Mouse (Mus musculus) liver, adult 2 months (tissue): ENCODE data around the gene Pear1. TPM values are rescaled to one million over a fixed set of nuclear protein-coding genes. Genes with fewer than 3 reads are reported as not detected.

Experiments used
- DNase-seq: peaks from one replicate; pipeline ENCODE4 v3.0.0-alpha.2; 2011; ENCODE audit warnings: low read depth, low spot score; ENCODE audit errors: extremely low read depth
- H3K27ac ChIP-seq: fragments of 200-500 bp; replicated peaks from 2 replicates; pipeline ENCODE4 v1.5.1; 2012; ENCODE audit warnings: low read depth, mild to moderate bottlenecking, control low read depth, inconsistent platforms, low read length; ENCODE audit not compliant: insufficient read depth
- H3K27me3 ChIP-seq: fragments of 200-500 bp; 2 replicates; pipeline ENCODE4 v1.6.1; 2012; ENCODE audit warnings: mild to moderate bottlenecking, moderate library complexity, low read length, inconsistent platforms; ENCODE audit not compliant: control insufficient read depth, insufficient read depth
- H3K36me3 ChIP-seq: fragments of 200-500 bp; 2 replicates; pipeline ENCODE4 v1.6.1; 2012; ENCODE audit warnings: low read length, inconsistent platforms; ENCODE audit not compliant: control insufficient read depth, insufficient read depth
- H3K4me1 ChIP-seq: fragments of 200-500 bp; 2 replicates; pipeline ENCODE4 v1.6.1; 2011; ENCODE audit warnings: low read length; ENCODE audit not compliant: control insufficient read depth, insufficient read depth
- H3K4me3 ChIP-seq: fragments of 200-500 bp; 2 replicates; pipeline ENCODE4 v1.5.1; 2011; ENCODE audit warnings: low read depth, mild to moderate bottlenecking, control low read depth, low read length, moderate library complexity; ENCODE audit not compliant: insufficient read depth
- H3K79me2 ChIP-seq: fragments of 200-500 bp; 2 replicates; pipeline ENCODE4 v1.6.1; 2012; ENCODE audit warnings: inconsistent platforms, mild to moderate bottlenecking, low read length, moderate library complexity; ENCODE audit not compliant: control insufficient read depth, insufficient read depth
- H3K9ac ChIP-seq: fragments of 200-500 bp; 2 replicates; pipeline ENCODE4 v1.6.1; 2012; ENCODE audit warnings: low read depth, mild to moderate bottlenecking, control low read depth, inconsistent platforms, low read length
- CTCF ChIP-seq: fragments of 200-500 bp; IDR thresholded peaks from 2 replicates; pipeline ENCODE4 v1.5.1; 2011; ENCODE audit warnings: low read depth, low read length, control low read depth
- POLR2A ChIP-seq: fragments of 200-500 bp; IDR thresholded peaks from 2 replicates; pipeline ENCODE4 v1.6.1; 2011; ENCODE audit warnings: low read length, control low read depth; ENCODE audit not compliant: insufficient read depth; ENCODE audit errors: extremely low read depth
- whole genome bisulfite sequencing: fragments of 180-500 bp; shearing (Covaris S2); methylation state at CpG from one replicate; pipeline ENCODE4 v1.1.7; 2018; 5-methylcytosine and 5-hydroxymethylcytosine counted together
- polyA plus RNA-seq: library from polyadenylated mRNA; depleted of rRNA; stranded (reverse); fragments of >200 nt; gene quantifications from 2 replicates; pipeline ENCODE4 v1.2.3, GENCODE M21; 2012
- total RNA-seq: library from RNA; depleted of rRNA; stranded (reverse); fragments of >200 nt; gene quantifications from 2 replicates; pipeline ENCODE4 v1.2.3, GENCODE M21; 2014

The Pear1 gene
- total and polyA plus RNA-seq, 2 experiments: 2.3 to 12.7 TPM

DNA sequence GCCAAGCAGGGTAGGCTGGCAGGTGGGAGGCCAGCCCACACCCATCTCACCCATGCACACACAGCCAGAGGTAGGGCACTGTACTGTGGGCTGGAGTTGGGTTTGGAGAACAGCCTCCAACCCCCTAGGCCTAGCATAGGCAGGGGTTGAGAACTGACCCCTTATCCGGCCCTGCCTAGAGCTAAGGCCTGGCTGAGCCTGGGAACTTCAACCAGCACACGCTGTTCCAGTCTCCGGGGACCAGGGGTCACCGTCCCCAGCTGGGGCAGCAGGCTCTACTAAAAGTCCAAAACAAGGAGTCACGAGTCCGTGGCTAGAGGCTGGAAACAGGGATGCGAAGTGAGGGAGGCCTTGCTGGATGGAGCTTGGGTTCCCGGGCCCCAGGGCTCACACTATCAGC, 56.3 kb downstream of the Pear1 start:
- TF ChIP-seq CTCF (no peak), POLR2A (no peak)
- peak; percentile 24 for DNase-seq
- Histone ChIP-seq H3K4me3 (peak overlapping the region; percentile 64), H3K27ac (peak overlapping the region; percentile 81), H3K9ac (peak overlapping the region; percentile 47), H3K36me3 (no peaks in the 10 kb centered on the region), H3K4me1 (peaks cover 4% of the 10 kb centered on the region), H3K27me3 (no peaks in the 10 kb centered on the region), H3K79me2 (0 out of 2 replicates have a peak, but pooled peaks cover 4% of the 10 kb centered on the region)
- WGBS: 73% methylated on average over 8 of the region's 8 CpGs

DNA sequence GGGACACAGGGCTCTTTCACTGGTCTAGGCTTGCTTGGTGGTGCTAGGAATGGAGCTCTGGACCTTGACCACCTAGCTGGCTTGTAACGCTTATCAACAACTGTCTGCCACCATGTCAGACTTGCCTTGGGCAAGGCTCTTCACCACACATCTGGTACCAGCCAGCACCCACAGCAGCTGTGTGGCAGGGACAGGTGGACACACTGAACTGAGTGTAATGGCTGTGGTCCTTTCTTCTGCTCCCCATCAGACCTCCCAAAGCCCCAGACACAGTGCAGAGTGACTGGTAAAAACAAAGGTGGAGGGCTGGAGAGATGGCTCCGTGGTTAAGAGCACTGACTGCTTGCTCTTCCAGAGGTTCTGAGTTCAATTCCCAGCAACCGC, 57.8 kb downstream of the Pear1 start:
- Histone ChIP-seq H3K4me3 (no peak overlapping the region), H3K36me3 (no peaks in the 10 kb centered on the region), H3K4me1 (peaks cover 4% of the 10 kb centered on the region), H3K27me3 (no peaks in the 10 kb centered on the region), H3K79me2 (0 out of 2 replicates have a peak, but pooled peaks cover 4% of the 10 kb centered on the region), H3K27ac (peak overlapping the region; percentile 46; the same call in 1 of the 2 replicates), H3K9ac (peak overlapping the region; percentile 14; the same call in 1 of the 2 replicates)
- WGBS: 73% methylated on average over 3 of the region's 3 CpGs
- no peak for DNase-seq
- TF ChIP-seq POLR2A (no peak), CTCF (no peak)

DNA sequence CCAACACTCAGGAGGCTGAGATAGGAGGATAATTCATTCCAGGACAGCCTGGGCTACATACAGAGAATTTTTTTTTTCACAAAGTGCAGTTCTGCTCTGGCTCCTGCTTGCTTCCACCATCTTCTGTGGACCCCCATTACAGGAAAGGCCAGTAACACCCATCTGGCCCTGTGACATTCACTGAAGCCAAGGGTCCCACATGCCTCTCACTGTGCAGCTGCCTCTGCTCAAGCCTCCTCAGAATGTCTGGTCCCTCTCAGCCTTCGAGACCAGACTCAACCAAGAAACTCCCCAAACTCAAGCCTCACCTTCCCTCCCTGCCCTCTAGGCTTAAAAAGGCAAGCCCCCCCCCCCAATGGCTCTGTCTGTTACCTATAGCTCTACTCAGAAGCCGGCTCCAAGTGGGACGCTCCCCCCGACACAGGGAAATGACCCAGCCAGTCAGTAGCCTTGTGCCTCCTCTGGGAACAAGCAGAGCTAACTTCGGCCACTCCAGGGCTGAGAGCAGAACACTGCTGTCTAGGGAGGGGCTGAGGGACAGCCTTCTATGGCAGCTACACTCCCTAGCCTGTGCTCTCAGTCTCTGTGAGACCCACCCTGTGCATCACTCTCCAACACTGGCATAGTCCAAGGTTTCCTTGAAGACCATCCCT, 58.3 kb downstream of the Pear1 start:
- WGBS: 64% methylated on average over 5 of the region's 5 CpGs
- no peak overlapping the region for H3K4me3 ChIP-seq
- H3K36me3 ChIP-seq: no peaks in the 10 kb centered on the region
- no peaks in the 10 kb centered on the region for H3K27me3 ChIP-seq
- no peak for TF ChIP-seq POLR2A
- TF ChIP-seq CTCF: no peak
- DNase-seq: no peak
- peaks cover under 1% of the 10 kb centered on the region; the same call in 1 of the 2 replicates for H3K4me1 ChIP-seq
- H3K9ac ChIP-seq: peak overlapping the region; percentile 14
- H3K79me2 ChIP-seq: 0 out of 2 replicates have a peak, but pooled peaks cover 4% of the 10 kb centered on the region
- H3K27ac ChIP-seq: peak overlapping the region; percentile 46

DNA sequence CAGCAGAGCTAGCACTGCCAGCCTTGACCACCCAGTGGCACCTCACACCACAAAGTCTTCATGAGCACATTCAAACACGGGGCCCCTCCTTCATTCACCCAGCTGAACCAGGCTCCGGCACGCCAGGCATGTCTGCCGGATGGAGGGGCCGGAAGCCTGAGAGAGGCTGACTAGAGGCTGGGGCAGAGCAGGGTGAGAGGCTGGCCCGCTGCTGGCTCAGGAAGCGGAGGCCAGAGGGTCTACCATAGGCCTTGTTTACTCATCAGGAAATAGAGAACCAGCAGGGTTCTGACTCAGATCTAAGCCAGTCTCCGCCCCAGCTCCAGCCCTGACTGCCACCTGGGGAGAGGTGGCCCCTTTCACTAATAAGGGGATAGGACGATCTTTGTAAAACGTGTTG, 59.0 kb downstream of the Pear1 start:
- H3K4me3 ChIP-seq: peak overlapping the region; percentile 41

DNA sequence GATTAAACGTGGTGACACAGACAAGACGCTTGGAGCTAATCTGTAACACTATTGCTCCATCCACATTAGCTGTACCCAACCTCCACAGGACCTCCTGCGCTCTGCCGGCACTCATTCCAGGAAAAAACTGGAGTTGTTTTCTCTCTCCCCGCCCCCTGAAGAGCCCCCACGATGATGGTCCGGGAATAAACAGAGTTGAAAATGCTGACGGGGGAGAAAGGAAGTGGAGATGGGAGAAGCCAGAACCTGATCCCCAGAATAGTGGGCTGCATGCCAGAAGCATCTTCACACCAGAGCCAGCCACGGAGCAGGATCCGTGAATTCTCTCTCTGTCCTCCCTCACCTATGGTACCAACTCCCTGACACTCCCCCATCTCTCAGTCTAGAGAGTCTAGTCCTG, 59.6 kb downstream of the Pear1 start:
- peak overlapping the region; percentile 41; the same call in 1 of the 2 replicates for H3K4me3 ChIP-seq
- H3K36me3 ChIP-seq: no peaks in the 10 kb centered on the region
- TF ChIP-seq POLR2A: no peak
- TF ChIP-seq CTCF: no peak
- peak overlapping the region; percentile 23; the same call in 1 of the 2 replicates for H3K9ac ChIP-seq
- DNase-seq: no peak
- 44% methylated on average over 10 of the region's 10 CpGs for WGBS
- H3K27ac ChIP-seq: peak overlapping the region; percentile 85
- no peaks in the 10 kb centered on the region for H3K4me1 ChIP-seq
- H3K79me2 ChIP-seq: 0 out of 2 replicates have a peak, but pooled peaks cover 4% of the 10 kb centered on the region
- H3K27me3 ChIP-seq: no peaks in the 10 kb centered on the region

More for the DNA sequence above, 59.0 kb downstream of the Pear1 start:
- WGBS: 62% methylated on average over 10 of the region's 10 CpGs
- no peak for DNase-seq
- no peaks in the 10 kb centered on the region for H3K4me1 ChIP-seq
- no peak for TF ChIP-seq CTCF
- no peak for TF ChIP-seq POLR2A
- H3K9ac ChIP-seq: peak overlapping the region; percentile 37; the same call in 1 of the 2 replicates
- H3K79me2 ChIP-seq: 0 out of 2 replicates have a peak, but pooled peaks cover 4% of the 10 kb centered on the region
- no peaks in the 10 kb centered on the region for H3K36me3 ChIP-seq
- peak overlapping the region; percentile 85 for H3K27ac ChIP-seq
- H3K27me3 ChIP-seq: no peaks in the 10 kb centered on the region
